Mouse (Mus musculus) cerebellum, adult 8-10 months (tissue): ENCODE measurements around the gene Skint11.
"Not testable (repeated sequence)": the region's sequence is repeated elsewhere in the genome, so short reads cannot be mapped to it uniquely, and the experiment has no call there.

Experiments used
- DNase-seq: peaks from one replicate; pipeline ENCODE4 v3.0.0; 2022

Gene Skint11

DNA sequence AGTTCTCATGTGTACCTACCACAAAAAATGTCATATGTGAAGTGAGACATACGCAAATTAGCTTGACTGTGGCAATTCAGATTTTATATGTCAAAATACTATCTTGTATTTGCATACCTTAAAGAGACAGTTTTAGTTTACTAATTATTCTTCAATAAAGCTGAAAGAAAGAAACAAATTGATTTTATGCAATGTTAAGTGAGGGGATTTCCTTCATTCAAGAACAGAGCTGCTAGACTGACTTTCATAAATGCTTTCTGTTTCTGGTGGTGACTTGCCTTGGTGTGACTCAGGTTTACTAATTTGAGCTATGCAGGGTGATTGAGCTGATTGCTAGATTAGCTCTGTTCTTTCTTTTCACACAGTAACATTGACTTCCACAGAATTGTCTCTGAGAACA lies at the start of gene Skint11:
Gene Skint11, plus strand, starts transcription at position 301 of the 400 bp plus-strand sequence.
- no peak for DNase-seq

DNA sequence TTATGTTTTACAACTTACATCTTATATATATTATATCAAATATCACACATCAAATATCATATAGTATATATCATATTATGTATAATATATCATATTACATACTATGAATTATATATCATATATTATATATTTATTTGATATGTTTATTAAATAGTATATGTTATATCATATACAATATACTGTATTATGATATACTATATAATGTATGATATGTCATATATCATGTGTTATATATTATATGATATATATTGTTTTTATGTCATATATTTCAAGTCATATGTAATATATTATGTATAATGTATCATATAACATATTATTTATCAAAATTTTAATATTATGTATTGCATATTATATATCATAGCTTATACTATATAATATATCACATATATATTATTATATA lies 2.0 kb upstream of the Skint11 start:
- DNase-seq, result no peak

DNA sequence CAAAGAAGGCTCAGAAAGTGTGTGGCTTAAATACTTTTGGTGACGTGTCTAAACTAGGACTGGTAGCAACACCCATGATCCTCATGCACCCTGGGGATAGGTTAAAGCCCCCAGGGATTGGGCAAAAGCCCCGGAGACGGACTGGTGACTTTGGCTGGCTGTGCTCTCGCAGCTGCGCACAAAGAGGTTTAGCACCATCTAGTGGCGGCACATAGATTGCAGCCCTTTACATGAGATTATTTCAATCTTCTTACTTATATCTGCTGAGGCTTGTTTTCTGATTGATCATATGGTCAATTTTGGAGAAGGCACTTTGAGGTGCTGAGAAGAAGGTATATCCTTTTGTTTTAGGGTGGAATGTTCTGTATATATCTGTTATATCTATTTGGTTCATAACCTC lies 9.7 kb downstream of the Skint11 start:
- DNase-seq, result not testable (repeated sequence)

- DNase-seq, result not testable (repeated sequence)
Observed at GRCm38 (mm10) chr4:114256906-114257305, 93.7 kb downstream of the Skint11 start.
